Mouse (Mus musculus): ENCODE results near the gene Hfm1.

GRCm38 (mm10) chr5:106819630-106820029 lies 106.5 kb downstream of the Hfm1 start:
- no peak for TF ChIP-seq POLR2A (IDR thresholded peaks at IDR 0.05; ENCODE audit: borderline replicate concordance, insufficient read depth, low read length)
- TF ChIP-seq CTCF (IDR thresholded peaks at IDR 0.05; ENCODE audit: borderline replicate concordance, insufficient read depth, low read depth, low read length) = no peak
